Mouse (Mus musculus) G1E (cell line): ENCODE measurements around the gene Rnasel. TPM values are rescaled to one million over a fixed set of nuclear protein-coding genes. Genes with fewer than 3 reads are reported as not detected.
A peak's percentile ranks its signal among the peaks of the same experiment; 100 is the strongest.

Source experiments
- ATAC-seq: 2 replicates; pipeline ENCODE4 v1.8.0; 2016; ENCODE audit warnings: mild to moderate bottlenecking; ENCODE audit not compliant: insufficient number of reproducible peaks, poor library complexity, low FRiP score, severe bottlenecking; ENCODE audit errors: extremely low read depth
- DNase-seq: peaks from one replicate; pipeline ENCODE4 v3.0.0; 2012; ENCODE audit warnings: low spot score
- H3K27me3 ChIP-seq: 2 replicates; pipeline ENCODE4 v1.6.1; 2012; ENCODE audit warnings: mild to moderate bottlenecking, low read length, inconsistent platforms; ENCODE audit not compliant: insufficient read depth
- H3K36me3 ChIP-seq: replicated peaks from 2 replicates; pipeline ENCODE3; 2012; ENCODE audit warnings: mild to moderate bottlenecking, inconsistent platforms
- H3K4me1 ChIP-seq: 2 replicates; pipeline ENCODE4 v1.6.1; 2012; ENCODE audit warnings: low read depth, low read length, inconsistent platforms, mixed read lengths; ENCODE audit not compliant: insufficient read depth
- H3K4me3 ChIP-seq: 2 replicates; pipeline ENCODE4 v1.5.1; 2012; ENCODE audit warnings: low read depth, mild to moderate bottlenecking, inconsistent platforms, low read length, moderate library complexity, mixed read lengths
- H3K9me3 ChIP-seq: replicated peaks from 2 replicates; pipeline ENCODE4 v1.6.1; 2012; ENCODE audit warnings: inconsistent platforms
- CTCF ChIP-seq: IDR thresholded peaks from 2 replicates; pipeline ENCODE4 v1.5.1; 2012; ENCODE audit warnings: low read depth, low read length, inconsistent platforms, mixed read lengths
- GATA1 ChIP-seq: IDR thresholded peaks from 2 replicates; pipeline ENCODE4 v1.6.1; 2012; ENCODE audit warnings: borderline replicate concordance, low read length, inconsistent platforms, mixed read lengths
- polyA plus RNA-seq: library from polyadenylated mRNA; stranded (reverse); fragments of >175 nt; gene quantifications from 2 replicates; pipeline ENCODE4 v1.2.3, GENCODE M21; 2012
- total RNA-seq, 2 experiments: library from RNA; stranded (forward) in 1 of 2; stranded (reverse) in 1 of 2; fragments of 200-1000 nt in 1 of 2; fragments of >200 nt in 1 of 2; fragmentation: Nextera tagmentation in 1 of 2; gene quantifications; 2 replicates each; pipeline ENCODE4 v1.2.3; 2014 to 2017

Gene Rnasel
- total and polyA plus RNA-seq, 3 experiments: 4.8 to 144 (median 118) TPM

DNA sequence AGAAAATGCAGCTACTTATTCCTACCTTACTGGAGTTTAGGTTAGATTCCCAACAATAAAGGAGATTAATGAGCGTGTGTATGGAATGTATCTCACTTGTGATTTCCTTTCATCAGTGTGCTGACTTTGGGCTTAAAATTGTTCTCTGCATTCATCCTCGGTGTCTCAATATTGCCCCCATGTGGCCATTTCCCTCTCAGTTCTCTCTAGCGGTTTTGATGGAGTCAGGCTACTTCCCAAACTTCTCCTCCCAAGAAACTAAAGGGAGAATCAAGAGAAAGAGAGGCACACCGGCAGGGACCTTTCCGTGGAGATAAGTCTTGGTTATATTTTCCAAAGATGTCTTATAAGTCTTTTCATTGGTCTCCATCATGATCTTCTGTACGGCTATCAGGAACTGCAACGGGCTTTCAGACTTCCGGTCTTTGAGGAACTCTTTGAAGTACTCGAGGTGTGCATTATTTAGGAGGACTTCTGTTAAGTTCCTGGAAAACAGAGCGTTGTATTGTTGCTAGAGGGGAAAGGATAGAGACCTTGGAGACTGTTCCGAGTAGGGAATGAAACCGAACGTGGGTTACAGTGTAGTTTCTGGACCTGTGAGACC, 58.3 kb downstream of the Rnasel start:
- Histone ChIP-seq H3K36me3 (no peaks in the 10 kb centered on the region), H3K9me3 (no peaks in the 10 kb centered on the region), H3K4me1 (no peaks in the 10 kb centered on the region), H3K27me3 (peaks cover 2% of the 10 kb centered on the region; the same call in 1 of the 2 replicates), H3K4me3 (no peak overlapping the region)
- DNase-seq (peak; percentile 5), ATAC-seq (no peak)
- TF ChIP-seq GATA1 (no peak), CTCF (0 out of 2 replicates have a peak, but pooled peaks have one; percentile 25)

Other genes with a start within 250 kb of the Rnasel start
- gene Npl, start 199.4 kb upstream of the Rnasel start, total RNA-seq (2014; fragmentation: Nextera tagmentation): 110 and 111 TPM in 2 replicates
- gene Npl, start 199.4 kb upstream of the Rnasel start, total RNA-seq (2017): 376 and 391 TPM in 2 replicates
- gene Npl, start 199.4 kb upstream of the Rnasel start, polyA plus RNA-seq: 7.2 TPM in 2 replicates
- not detected in 2 replicates for gene Rgs8, start 96.4 kb upstream of the Rnasel start, total RNA-seq (2014; fragmentation: Nextera tagmentation)
- 0.12 and 0.16 TPM in 2 replicates for gene Rgs8, start 96.4 kb upstream of the Rnasel start, total RNA-seq (2017)
- gene Rgs8, start 96.4 kb upstream of the Rnasel start, polyA plus RNA-seq: 0.01 TPM in 1 of 2 replicates, not detected in the other
- gene Rgs16, start 9.1 kb upstream of the Rnasel start, total RNA-seq (2014; fragmentation: Nextera tagmentation): not detected in 2 replicates
- gene Rgs16, start 9.1 kb upstream of the Rnasel start, total RNA-seq (2017): not detected in 2 replicates
- not detected in 2 replicates for gene Rgs16, start 9.1 kb upstream of the Rnasel start, polyA plus RNA-seq
- gene Rgsl1, start 94.7 kb downstream of the Rnasel start, total RNA-seq (2014; fragmentation: Nextera tagmentation): not detected in 2 replicates
- 0.06 and 0.16 TPM in 2 replicates for gene Rgsl1, start 94.7 kb downstream of the Rnasel start, total RNA-seq (2017)
- not detected in 2 replicates for gene Rgsl1, start 94.7 kb downstream of the Rnasel start, polyA plus RNA-seq
- 0.30 TPM in 1 of 2 replicates, not detected in the other for gene Teddm1b, start 124.9 kb downstream of the Rnasel start, total RNA-seq (2014; fragmentation: Nextera tagmentation)
- gene Teddm1b, start 124.9 kb downstream of the Rnasel start, total RNA-seq (2017): 0.05 TPM in 1 of 2 replicates, not detected in the other
- not detected in 2 replicates for gene Teddm1b, start 124.9 kb downstream of the Rnasel start, polyA plus RNA-seq
- gene Teddm1a, start 142.3 kb downstream of the Rnasel start, total RNA-seq (2014; fragmentation: Nextera tagmentation): not detected in 2 replicates
- gene Teddm1a, start 142.3 kb downstream of the Rnasel start, total RNA-seq (2017): 0.16 and 0.35 TPM in 2 replicates
- gene Teddm1a, start 142.3 kb downstream of the Rnasel start, polyA plus RNA-seq: not detected in 2 replicates
- gene Glul, start 150.5 kb downstream of the Rnasel start, total RNA-seq (2014; fragmentation: Nextera tagmentation): 143 and 151 TPM in 2 replicates
- 151 and 157 TPM in 2 replicates for gene Glul, start 150.5 kb downstream of the Rnasel start, total RNA-seq (2017)
- gene Glul, start 150.5 kb downstream of the Rnasel start, polyA plus RNA-seq: 54.0 and 70.2 TPM in 2 replicates
- 0.75 TPM in 1 of 2 replicates, not detected in the other for gene Teddm2, start 150.8 kb downstream of the Rnasel start, total RNA-seq (2014; fragmentation: Nextera tagmentation)
- 0.06 and 0.44 TPM in 2 replicates for gene Teddm2, start 150.8 kb downstream of the Rnasel start, total RNA-seq (2017)
- gene Teddm2, start 150.8 kb downstream of the Rnasel start, polyA plus RNA-seq: 0.15 and 0.18 TPM in 2 replicates